Mouse (Mus musculus) liver, postnatal 0 days (tissue): ENCODE measurements around the gene Nrxn1.

Experiments
- CTCF ChIP-seq: sonication (generic); IDR thresholded peaks from 2 replicates; pipeline ENCODE4 v1.5.1; 2016; ENCODE audit warnings: antibody characterized with exemption, low read depth
- EP300 ChIP-seq: IDR thresholded peaks from 2 replicates; pipeline ENCODE4 v1.6.1; 2016; ENCODE audit warnings: antibody characterized with exemption, low read depth, mild to moderate bottlenecking

DNA sequence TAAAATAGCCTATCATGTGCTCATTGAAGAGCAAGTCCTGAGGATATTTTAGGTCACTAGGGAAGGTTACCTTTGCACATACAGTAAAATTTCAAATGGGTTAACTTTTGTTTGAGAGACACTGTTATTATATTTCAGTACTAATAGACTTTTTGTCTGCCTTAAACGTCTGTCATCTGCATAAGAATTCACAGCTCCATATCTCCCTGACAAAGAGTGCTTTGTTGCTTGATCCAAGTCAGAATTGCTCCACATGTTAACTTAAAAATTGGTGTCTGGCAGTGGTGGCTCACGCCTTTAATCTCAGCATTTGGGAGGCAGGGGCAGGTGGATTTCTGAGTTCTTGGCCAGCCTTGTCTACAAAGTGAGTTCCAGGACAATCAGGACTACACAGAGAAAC, 848.5 kb downstream of the Nrxn1 start:
- TF ChIP-seq CTCF (no peak), EP300 (no peak)
